Mouse (Mus musculus) intestine, postnatal 0 days (tissue): ENCODE measurements around the gene Atxn10. TPM values are rescaled to one million over a fixed set of nuclear protein-coding genes. Genes with fewer than 3 reads are reported as not detected.

Experiments used
- ATAC-seq: fragments of 200-750 bp; cut with Nextera tagmentation; 2 replicates; pipeline ENCODE4 v1.8.0; 2017; ENCODE audit warnings: mild to moderate bottlenecking, moderate TSS enrichment, moderate library complexity
- H3K27ac ChIP-seq: fragments of 300-500 bp; sonication (generic); 2 replicates; pipeline ENCODE4 v1.5.1; 2014; ENCODE audit warnings: mild to moderate bottlenecking, low read depth, low read length, moderate library complexity
- H3K27me3 ChIP-seq: fragments of 300-500 bp; sonication (generic); replicated peaks from 2 replicates; pipeline ENCODE4 v1.6.1; 2014; ENCODE audit warnings: low read length, mixed read lengths; ENCODE audit not compliant: control insufficient read depth, insufficient read depth
- H3K36me3 ChIP-seq: fragments of 300-500 bp; sonication (generic); 2 replicates; pipeline ENCODE4 v1.6.1; 2014; ENCODE audit warnings: mild to moderate bottlenecking, moderate library complexity; ENCODE audit not compliant: control insufficient read depth, insufficient read depth
- H3K4me1 ChIP-seq: fragments of 300-500 bp; sonication (generic); replicated peaks from 2 replicates; pipeline ENCODE4 v1.6.1; 2014; ENCODE audit warnings: antibody characterized with exemption, low read length, mixed read lengths; ENCODE audit not compliant: control insufficient read depth, insufficient read depth
- H3K4me2 ChIP-seq: fragments of 300-500 bp; sonication (generic); replicated peaks from 2 replicates; pipeline ENCODE4 v1.6.1; 2014; ENCODE audit warnings: low read depth, mild to moderate bottlenecking, moderate library complexity
- H3K4me3 ChIP-seq: fragments of 300-500 bp; sonication (generic); 2 replicates; pipeline ENCODE4 v1.5.1; 2014; ENCODE audit warnings: low read depth, low read length
- H3K9ac ChIP-seq: fragments of 300-500 bp; sonication (generic); 2 replicates; pipeline ENCODE4 v1.6.1; 2014; ENCODE audit warnings: mild to moderate bottlenecking, low read depth, low read length
- H3K9me3 ChIP-seq: fragments of 300-500 bp; sonication (generic); 2 replicates; pipeline ENCODE4 v1.6.1; 2016; ENCODE audit warnings: mixed run types; ENCODE audit not compliant: control insufficient read depth
- CTCF ChIP-seq: sonication (generic); IDR thresholded peaks from 2 replicates; pipeline ENCODE4 v1.5.1; 2016; ENCODE audit warnings: low read depth, mild to moderate bottlenecking, control low read depth, antibody characterized with exemption, moderate library complexity
- WGBS: fragments of 180-500 bp; shearing (Covaris S2); extraction: QIAGEN DNeasy Blood & Tissue Kit; methylation state at CpG from one replicate; pipeline ENCODE4 v1.1.7; 2014; 5-methylcytosine and 5-hydroxymethylcytosine counted together
- polyA plus RNA-seq: library from polyadenylated mRNA; unstranded; fragments of >200 nt; fragmentation: Nextera tagmentation; extraction: Ambion mirVana; gene quantifications from 2 replicates; pipeline ENCODE4 v1.2.1, GENCODE M21; 2015

The Atxn10 gene
- polyA plus RNA-seq, 1 experiment from 2014 or later: 111 TPM

DNA sequence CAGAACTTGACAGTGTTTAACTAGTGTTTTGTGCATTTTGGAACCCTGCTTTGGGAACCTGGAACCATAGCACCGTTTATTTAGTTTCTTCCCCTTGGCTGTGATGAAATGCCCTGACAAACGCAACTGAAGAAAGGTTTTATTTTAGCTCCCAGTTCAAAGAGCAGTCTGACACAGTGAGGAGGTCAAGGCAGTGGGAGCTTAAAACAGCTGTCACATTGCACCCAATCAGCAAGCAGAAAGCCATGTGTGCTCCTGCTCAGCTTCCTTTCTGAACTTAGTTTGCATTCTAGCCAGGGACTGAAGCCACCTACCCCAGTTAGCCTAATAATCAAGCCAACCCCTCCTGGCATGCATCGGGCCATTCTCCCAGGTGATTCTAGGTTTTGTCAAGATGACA is 110.6 kb downstream of the Atxn10 start:
- TF ChIP-seq CTCF: no peak
- 0 out of 2 replicates have a peak, but pooled peaks cover 4% of the 10 kb centered on the region for H3K36me3 ChIP-seq
- WGBS: 75% methylated on average over 3 of the region's 3 CpGs
- no peak overlapping the region for H3K4me3 ChIP-seq
- H3K4me1 ChIP-seq: no peaks in the 10 kb centered on the region
- no peak for ATAC-seq
- H3K9ac ChIP-seq: no peak overlapping the region
- H3K9me3 ChIP-seq: no peaks in the 10 kb centered on the region
- H3K27me3 ChIP-seq: no peaks in the 10 kb centered on the region
- no peak overlapping the region for H3K4me2 ChIP-seq
- H3K27ac ChIP-seq: no peak overlapping the region

DNA sequence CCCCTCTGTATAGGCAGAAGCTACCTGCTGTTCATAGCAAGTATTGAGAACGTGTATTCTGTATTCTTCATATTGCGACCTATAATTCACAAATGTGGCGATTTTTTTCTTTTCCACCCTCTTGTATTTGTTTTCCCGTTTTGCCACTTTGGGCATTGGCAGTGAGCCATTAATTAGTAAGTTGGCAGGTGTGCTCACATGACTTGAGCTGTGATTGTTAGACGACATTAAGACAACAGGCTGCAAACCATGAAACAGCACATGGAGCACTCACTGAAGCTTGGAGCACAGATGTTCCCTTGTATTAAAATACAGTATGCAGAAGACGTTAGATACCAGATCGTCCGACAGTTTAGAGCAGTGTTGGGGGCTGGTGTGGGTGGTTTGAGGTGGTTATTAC is 120.8 kb downstream of the Atxn10 start:
- Histone ChIP-seq H3K27ac (no peak overlapping the region), H3K9ac (no peak overlapping the region), H3K4me1 (no peaks in the 10 kb centered on the region), H3K9me3 (no peaks in the 10 kb centered on the region), H3K4me3 (no peak overlapping the region), H3K27me3 (no peaks in the 10 kb centered on the region), H3K36me3 (peaks cover 19% of the 10 kb centered on the region), H3K4me2 (no peak overlapping the region)
- no peak for ATAC-seq
- whole genome bisulfite sequencing: 81% methylated on average over 8 of the region's 8 CpGs
- no peak for TF ChIP-seq CTCF

DNA sequence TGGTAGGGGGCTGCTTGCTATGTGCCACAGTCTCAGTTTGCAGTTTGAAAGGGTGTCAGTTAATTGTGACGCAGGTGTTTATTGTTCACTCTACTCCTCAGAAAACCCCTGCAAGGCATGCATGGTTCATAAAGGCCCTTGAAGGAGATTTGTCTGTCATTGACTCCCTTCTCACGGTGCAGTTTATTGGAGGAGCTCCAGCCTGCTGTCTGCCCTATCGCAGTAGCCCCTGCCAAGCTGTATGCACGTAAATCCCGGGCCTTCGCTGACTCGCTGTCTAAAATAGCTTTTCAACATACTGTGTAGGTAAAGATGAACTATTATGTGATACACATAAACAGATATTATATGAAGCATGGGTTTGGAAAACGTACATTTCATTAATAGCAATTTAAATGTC is 121.8 kb downstream of the Atxn10 start:
- no peak overlapping the region for H3K4me2 ChIP-seq
- no peak for ATAC-seq
- H3K27ac ChIP-seq: no peak overlapping the region
- no peaks in the 10 kb centered on the region for H3K9me3 ChIP-seq
- 83% methylated on average over 8 of the region's 8 CpGs for WGBS
- no peaks in the 10 kb centered on the region for H3K27me3 ChIP-seq
- no peaks in the 10 kb centered on the region for H3K4me1 ChIP-seq
- H3K4me3 ChIP-seq: no peak overlapping the region
- no peak for TF ChIP-seq CTCF
- H3K9ac ChIP-seq: no peak overlapping the region
- H3K36me3 ChIP-seq: peaks cover 26% of the 10 kb centered on the region

DNA sequence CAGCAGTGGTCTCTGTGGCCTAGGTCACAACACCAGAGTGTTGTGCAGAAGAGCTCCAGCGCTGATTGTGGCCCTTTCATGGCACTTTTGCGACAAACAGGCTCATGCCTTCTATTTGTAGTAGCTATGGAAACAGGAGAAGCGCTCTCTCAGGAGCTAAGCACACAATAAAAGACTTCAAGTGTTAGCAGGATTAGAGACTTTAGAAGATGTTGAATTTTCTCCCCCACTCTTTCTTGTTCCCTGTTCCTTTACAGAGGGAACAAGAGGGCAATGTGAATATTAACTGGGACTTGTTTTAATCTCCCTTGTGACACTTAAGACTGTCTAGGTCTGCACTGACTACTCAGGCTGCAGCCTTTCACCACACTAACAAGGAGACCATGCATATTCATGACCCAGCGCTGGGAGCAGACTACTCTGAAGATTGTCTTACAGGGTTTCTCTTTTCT is 122.6 kb downstream of the Atxn10 start:
- Histone ChIP-seq H3K4me3 (no peak overlapping the region), H3K4me2 (no peak overlapping the region), H3K9me3 (no peaks in the 10 kb centered on the region), H3K27ac (no peak overlapping the region), H3K4me1 (no peaks in the 10 kb centered on the region), H3K36me3 (peaks cover 34% of the 10 kb centered on the region), H3K27me3 (no peaks in the 10 kb centered on the region), H3K9ac (no peak overlapping the region)
- WGBS: 46% methylated on average over 4 of the region's 4 CpGs
- TF ChIP-seq CTCF: no peak
- no peak for ATAC-seq

DNA sequence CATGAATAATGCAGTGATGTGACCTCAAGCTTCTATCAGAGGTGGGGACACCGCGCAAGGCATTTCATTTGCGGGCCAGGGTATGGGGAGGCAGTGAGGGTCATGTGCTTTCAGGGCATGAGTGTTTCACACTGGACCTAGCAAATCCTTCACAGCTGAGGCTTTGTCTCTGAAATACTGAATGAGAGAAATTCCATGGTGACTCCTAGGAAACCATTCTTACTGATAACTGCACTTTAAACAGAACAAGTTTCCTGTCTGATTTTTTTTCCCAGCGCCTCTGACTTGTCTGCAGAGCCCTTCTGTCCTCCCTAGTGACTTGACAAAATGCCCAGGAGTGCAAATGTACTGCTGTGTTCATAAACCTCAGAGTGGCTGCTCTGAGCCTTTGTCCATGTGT is 125.5 kb downstream of the Atxn10 start:
- Histone ChIP-seq H3K9me3 (no peaks in the 10 kb centered on the region), H3K27ac (no peak overlapping the region), H3K4me3 (no peak overlapping the region), H3K27me3 (no peaks in the 10 kb centered on the region), H3K9ac (no peak overlapping the region), H3K4me1 (no peaks in the 10 kb centered on the region), H3K4me2 (no peak overlapping the region), H3K36me3 (peaks cover 37% of the 10 kb centered on the region)
- no peak for TF ChIP-seq CTCF
- WGBS: 78% methylated on average over 4 of the region's 4 CpGs
- no peak for ATAC-seq

DNA sequence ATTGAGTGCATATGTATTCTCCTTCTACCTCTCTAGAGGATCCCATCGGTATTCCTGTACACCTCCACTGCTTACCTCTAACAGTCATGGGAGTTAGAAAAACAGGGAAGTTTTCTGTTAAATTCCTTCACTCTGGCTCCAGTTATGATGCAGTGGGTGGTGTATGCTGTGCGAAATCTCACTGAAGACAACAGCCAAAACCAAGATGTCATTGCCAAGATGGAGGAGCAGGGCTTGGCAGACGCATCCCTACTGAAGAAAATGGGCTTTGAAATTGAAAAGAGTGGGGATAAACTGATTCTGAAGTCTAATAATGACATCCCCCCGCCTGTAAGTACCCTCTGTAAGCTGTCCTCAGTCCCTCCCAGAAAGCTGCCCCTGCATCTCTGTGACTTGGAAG is 126.1 kb downstream of the Atxn10 start:
- H3K4me2 ChIP-seq: no peak overlapping the region
- no peak overlapping the region for H3K27ac ChIP-seq
- H3K9ac ChIP-seq: no peak overlapping the region
- peaks cover 38% of the 10 kb centered on the region for H3K36me3 ChIP-seq
- H3K27me3 ChIP-seq: no peaks in the 10 kb centered on the region
- no peaks in the 10 kb centered on the region for H3K9me3 ChIP-seq
- TF ChIP-seq CTCF: no peak
- WGBS: 91% methylated on average over 4 of the region's 4 CpGs
- no peaks in the 10 kb centered on the region for H3K4me1 ChIP-seq
- no peak for ATAC-seq
- H3K4me3 ChIP-seq: no peak overlapping the region
